Mouse (Mus musculus): ENCODE data around the gene Qsox2.

Qsox2 gene

DNA sequence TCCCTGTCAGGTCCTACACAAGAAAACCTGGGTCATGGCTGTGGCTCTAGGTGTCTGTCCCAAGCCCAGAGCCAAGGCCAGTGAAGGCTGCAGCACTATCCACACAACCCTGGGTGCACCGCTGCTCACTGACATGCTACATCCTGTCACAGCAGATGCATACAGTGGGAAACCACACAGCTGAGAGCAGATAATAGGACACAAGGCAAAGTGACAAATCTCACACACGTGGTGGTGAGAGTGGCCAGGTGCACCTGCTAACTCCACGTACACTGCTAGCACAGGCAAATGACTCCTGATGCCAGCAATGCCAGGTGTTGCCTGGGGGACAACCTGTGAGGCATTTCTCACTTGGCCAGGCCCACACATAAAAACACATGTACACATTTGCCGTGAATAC is 12.1 kb downstream of the Qsox2 start:
- no peak for DNase-seq (ENCODE audit: low spot score in 2 of 2)

DNA sequence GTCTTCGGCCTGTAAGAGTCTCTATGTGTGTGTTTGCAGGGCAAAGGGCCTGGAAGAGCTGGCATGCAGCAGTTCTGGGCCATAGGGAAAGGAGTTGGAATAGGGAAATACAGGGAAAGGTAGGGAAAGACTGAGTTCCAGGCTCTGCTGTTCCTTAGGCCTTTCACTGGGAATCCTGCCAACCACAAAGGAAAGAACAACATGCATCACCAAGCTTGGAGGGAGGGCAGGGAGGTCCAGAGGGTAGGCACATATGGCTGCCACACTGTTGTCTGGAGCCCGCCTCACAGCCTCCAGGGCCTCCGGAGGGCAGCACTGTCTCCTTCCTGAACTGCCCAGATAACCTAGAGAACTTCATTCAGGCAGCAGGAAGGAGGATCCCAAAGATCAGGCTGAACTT is 13.4 kb downstream of the Qsox2 start:
- no peak for DNase-seq (ENCODE audit: low spot score in 2 of 2)

GRCm38 (mm10) chr2:26214526-26214925 is 22.8 kb downstream of the Qsox2 start:
- DNase-seq (ENCODE audit: low spot score in 2 of 2): no peak

- no peak for DNase-seq (ENCODE audit: low spot score in 2 of 2)
Observed at GRCm38 (mm10) chr2:26209566-26209965, 27.8 kb downstream of the Qsox2 start.

DNA sequence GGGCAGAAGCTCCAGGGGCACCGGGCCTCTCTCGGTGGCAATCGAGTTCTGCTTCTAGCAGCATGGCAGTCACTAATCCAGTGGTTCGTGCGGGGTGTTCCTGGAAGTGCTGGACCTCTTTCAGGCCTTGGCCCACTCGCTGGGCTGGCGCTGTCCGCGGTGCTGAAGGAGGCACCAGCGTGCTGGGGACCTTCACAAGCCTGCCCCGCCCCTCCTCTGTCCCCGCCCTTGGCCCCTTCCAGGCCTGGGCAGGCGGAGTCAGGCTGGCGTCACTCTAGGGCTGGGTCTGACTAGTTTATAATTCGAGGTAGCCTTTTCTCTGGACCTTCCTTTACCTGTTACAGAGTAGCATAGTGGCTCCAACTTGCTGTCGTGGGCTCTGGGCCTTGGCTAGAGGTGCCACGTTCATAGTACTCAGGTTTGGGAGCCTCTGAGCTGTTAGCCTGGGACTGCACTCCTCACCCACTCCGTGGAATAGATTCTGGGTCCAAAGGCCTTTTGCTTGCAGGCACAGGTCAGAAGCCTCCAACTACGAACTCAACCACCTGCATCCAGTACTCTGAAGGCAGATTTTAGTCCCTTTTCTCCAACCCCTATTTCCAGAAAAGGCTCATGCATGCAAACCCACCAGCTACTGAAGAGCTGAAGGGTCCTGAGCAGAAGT is 29.1 kb downstream of the Qsox2 start, which contains the start of gene Lhx3:
Lhx3 (minus strand) TSS at position 164 of the 664 bp plus-strand sequence.
- no peak for DNase-seq (ENCODE audit: low spot score in 2 of 2)

- DNase-seq (ENCODE audit: low spot score in 2 of 2): no peak
Observed at GRCm38 (mm10) chr2:26207559-26207958, 29.8 kb downstream of the Qsox2 start.

DNA sequence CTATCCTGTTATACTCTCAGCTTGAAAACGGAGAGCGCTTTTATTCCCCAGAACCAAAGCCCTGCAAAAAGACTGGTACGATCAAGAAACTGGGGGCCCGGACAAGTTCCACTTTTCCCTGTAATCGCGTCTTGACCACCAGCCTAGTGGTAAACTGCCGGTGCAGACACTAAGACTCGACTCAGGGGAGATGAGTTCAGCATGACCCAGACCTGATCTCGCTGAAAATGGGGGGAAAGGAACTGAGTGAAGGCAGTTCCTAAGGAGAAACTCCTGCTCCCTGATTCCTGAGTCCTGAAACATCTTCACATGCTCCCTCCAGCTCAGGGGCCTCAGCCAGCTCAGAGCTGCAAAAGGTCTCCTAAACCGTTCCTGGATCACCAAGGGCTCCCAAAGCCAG is 31.6 kb downstream of the Qsox2 start:
- no peak for DNase-seq (ENCODE audit: low spot score in 2 of 2)

DNA sequence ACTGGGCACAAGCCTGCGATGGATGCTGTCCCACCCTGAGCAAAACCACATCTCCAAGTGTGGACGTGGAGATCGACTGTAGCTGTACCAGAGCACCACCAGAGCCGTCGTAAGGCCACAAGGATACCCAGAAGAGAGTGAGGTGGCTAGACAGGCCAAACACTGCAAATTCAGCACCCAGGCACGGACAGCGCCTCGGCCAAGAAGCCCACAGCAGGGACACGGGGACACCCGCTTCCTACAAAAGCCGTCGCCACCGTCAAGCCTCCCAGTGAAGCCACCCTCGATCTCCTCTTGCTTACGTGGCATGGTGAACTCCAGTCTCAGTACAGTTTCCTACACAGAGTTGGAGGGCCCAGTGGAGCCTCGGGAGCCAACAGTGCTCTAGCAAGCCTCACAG is 32.2 kb downstream of the Qsox2 start:
- DNase-seq (ENCODE audit: low spot score in 2 of 2): no peak

GRCm38 (mm10) chr2:26202849-26203475 is 34.4 kb downstream of the Qsox2 start:
- peak; percentile 16 to 27 for DNase-seq (ENCODE audit: low spot score in 2 of 2)

DNA sequence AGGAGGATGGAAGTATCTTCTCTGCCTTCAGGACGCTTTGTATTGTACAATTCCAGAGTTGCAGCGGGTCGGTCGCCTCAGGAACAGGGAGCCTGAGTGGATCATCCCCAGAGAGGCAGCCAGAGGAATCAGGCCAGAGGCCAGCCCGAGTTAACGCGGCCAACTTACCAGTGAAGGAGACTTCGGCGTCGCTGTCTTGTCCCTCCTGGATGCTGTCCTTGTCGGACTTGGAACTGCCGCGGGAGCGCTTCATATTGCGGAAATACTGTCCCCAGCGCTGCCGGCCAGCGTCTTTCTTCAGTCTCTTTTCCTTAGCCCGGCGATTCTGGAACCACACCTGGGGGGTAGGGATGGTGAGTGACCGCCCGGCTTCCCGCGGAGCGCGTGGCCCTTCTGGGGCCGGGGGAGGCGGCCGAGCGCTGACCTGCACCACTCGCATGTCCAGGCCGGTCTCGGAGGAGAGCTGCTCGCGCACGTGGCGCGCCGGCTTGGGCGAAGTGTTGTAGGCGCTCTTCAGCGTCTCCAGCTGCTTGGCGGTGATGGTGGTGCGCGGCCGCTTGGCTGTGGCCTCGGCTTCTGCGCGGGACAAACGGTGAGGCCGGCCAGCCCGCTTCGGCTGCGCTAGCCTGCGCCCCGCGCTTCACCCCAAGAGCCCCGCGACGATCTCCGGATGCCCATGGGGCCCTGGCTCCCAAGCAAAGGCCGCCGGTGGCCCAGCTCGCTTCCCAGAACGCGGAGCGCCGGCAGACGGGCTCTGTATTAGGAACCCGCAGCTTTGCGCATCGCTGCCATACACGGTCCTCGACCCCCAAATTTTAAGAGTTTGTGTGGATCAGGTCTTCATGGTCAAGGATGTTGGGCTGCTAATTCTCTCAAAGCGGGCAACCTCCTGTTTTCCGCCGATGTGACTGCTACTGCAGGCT is 35.1 kb downstream of the Qsox2 start:
- DNase-seq (ENCODE audit: low spot score in 2 of 2): no peak

GRCm38 (mm10) chr2:26198488-26198887 is 38.8 kb downstream of the Qsox2 start:
- DNase-seq (ENCODE audit: low spot score in 2 of 2): no peak

GRCm38 (mm10) chr2:26194552-26195339 is 42.6 kb downstream of the Qsox2 start:
- no peak for DNase-seq (ENCODE audit: low spot score in 2 of 2)

- DNase-seq (ENCODE audit: low spot score in 2 of 2): no peak
Observed at GRCm38 (mm10) chr2:26188517-26188916, 48.8 kb downstream of the Qsox2 start.

DNA sequence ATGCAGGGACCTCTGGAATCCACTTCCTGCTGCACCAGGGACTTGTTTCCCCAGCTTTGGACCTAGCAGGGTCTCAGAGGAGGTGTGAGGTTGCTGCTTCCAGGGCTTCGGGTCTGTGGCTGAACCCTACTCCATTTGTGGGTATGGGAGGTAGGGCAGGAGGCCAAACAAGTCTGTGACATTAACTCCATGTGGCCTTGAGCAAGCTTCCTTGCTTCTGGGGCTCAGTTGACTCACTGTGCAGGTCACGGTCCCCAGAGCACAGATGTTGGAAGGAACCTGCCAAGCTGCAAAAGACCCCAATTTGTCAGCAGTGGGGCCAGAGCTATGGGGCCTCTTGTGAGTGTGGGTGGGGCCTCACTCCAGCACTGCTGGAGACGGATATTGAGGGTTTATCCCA is 53.0 kb downstream of the Qsox2 start:
- no peak for DNase-seq (ENCODE audit: low spot score in 2 of 2)

- DNase-seq (ENCODE audit: low spot score in 2 of 2): no peak
Observed at GRCm38 (mm10) chr2:26182646-26183045, 54.7 kb downstream of the Qsox2 start.

- DNase-seq (ENCODE audit: low spot score in 2 of 2): no peak
Observed at GRCm38 (mm10) chr2:26177189-26177588, 60.1 kb downstream of the Qsox2 start.

GRCm38 (mm10) chr2:26176731-26177130 is 60.6 kb downstream of the Qsox2 start:
- DNase-seq (ENCODE audit: low spot score in 2 of 2): no peak

DNA sequence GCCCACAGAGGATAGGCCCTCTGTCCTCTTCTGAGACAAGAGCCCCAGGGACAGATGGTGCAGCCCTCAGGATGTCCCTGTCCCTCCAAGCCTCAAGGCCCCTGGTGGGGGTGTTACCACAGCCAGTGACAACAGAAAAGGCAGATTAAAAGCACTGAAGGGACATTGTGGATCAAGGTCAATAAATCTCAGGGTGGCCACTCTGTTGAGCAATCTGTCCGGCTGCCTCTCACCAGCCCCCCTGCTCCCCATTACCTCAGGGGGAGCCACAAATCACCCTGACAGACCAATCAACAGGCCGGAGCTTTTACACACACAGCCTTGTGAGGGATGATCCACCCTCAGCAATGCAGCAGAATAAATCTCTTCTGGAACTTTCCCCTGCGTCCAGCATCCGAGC is 62.1 kb downstream of the Qsox2 start:
- DNase-seq (ENCODE audit: low spot score in 2 of 2): no peak

DNA sequence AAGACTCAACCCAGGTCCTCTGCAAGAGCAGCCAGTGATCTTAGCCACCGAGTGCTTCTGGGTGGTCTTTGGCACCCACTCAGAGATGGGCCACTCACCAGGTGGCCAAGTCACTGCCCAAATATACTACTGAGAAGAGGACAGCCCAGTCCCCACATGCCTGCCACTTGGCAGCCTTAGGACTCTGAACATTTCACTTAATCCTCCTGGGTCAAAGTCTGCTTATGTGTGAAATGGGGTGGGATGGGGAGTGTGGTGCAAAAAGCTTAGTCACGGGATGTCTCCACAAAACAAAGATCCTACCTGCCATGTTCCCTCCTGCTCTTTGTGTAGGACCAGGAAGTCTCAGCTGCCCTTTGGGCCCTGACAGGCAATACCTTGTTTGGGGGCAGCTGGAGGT is 65.2 kb downstream of the Qsox2 start:
- DNase-seq (ENCODE audit: low spot score in 2 of 2): no peak

DNA sequence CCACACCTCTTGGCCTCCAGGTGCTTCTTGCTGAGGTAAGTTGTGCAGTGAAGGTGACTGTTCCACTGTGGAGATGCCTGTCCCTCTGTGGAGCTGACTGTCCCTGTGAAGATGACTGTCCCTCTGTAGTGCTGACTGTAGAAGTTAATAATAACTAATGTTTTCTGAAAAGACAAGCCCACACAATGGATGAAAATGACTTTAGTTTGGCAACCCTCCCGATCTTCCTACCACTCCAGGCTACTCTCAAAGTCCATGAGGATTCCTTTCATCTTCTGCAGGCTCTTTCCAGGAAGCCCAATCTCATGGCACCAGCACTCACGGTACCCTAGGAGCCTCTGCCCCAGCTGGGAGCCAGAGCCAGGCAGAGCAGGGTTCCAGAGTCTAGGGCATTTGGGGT is 66.9 kb downstream of the Qsox2 start:
- no peak for DNase-seq (ENCODE audit: low spot score in 2 of 2)

DNA sequence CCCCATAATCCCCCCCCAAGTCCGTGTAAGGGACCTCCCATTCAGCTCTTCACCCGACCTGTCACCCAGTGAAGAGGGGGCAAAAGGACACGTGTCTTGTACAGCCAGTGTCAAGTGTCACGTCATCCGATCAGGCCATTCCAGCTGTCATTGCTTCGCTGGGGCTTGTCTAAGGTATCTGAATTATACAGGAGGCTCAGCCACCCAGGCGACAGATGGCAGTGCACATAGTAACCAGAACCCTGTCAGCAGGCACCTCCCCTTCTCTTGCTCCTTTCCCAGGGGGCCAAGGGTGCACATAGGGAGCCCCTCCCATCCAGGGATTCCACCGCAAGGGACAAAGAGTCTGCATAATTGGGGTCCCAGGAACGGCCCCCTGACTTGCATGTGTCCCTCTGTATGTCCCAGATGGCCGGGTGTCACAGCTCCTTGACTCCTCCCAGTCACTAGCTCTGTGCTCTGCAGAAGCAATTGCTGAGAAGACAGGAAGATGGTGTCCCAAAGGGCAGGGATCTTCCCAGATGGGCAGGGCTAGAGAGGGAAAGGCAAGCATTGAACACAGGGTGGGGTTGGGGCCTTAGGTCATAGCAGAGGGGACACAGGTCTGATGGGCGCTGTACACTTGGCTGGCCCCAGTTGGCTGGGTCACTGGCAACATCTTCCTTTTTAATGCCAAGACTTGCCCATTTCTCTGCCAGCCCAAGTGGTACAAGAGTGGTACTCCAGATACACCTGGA is 68.3 kb downstream of the Qsox2 start:
- DNase-seq (ENCODE audit: low spot score in 2 of 2): no peak
